Mouse (Mus musculus) kidney, embryonic 14.5 days (tissue): ENCODE results near the gene Ak7. TPM values are rescaled to one million over a fixed set of nuclear protein-coding genes. Genes with fewer than 3 reads are reported as not detected.

Experiments used
- ATAC-seq: fragments of 200-750 bp; cut with Nextera tagmentation; 2 replicates; pipeline ENCODE4 v1.8.0; 2017; ENCODE audit warnings: moderate number of reproducible peaks, mild to moderate bottlenecking, moderate TSS enrichment, moderate library complexity; ENCODE audit not compliant: low FRiP score, low TSS enrichment
- H3K27ac ChIP-seq: fragments of 300-500 bp; sonication (generic); 2 replicates; pipeline ENCODE4 v1.5.1; 2014; ENCODE audit warnings: low read depth, mild to moderate bottlenecking, low read length, moderate library complexity, mixed read lengths
- H3K27me3 ChIP-seq: fragments of 300-500 bp; sonication (generic); 2 replicates; pipeline ENCODE4 v1.6.1; 2014; ENCODE audit warnings: mild to moderate bottlenecking, low read length; ENCODE audit not compliant: control insufficient read depth, insufficient read depth
- H3K36me3 ChIP-seq: fragments of 300-500 bp; sonication (generic); 2 replicates; pipeline ENCODE4 v1.6.1; 2014; ENCODE audit warnings: low read length, mixed read lengths; ENCODE audit not compliant: control insufficient read depth, insufficient read depth
- H3K4me1 ChIP-seq: fragments of 300-500 bp; sonication (generic); 2 replicates; pipeline ENCODE4 v1.6.1; 2014; ENCODE audit warnings: low read length, mixed read lengths; ENCODE audit not compliant: control insufficient read depth, insufficient read depth
- H3K4me2 ChIP-seq: fragments of 300-500 bp; sonication (generic); replicated peaks from 2 replicates; pipeline ENCODE4 v1.6.1; 2014; ENCODE audit warnings: low read depth, mild to moderate bottlenecking, low read length
- H3K4me3 ChIP-seq: fragments of 300-500 bp; sonication (generic); 2 replicates; pipeline ENCODE4 v1.5.1; 2014; ENCODE audit warnings: mild to moderate bottlenecking, low read length
- H3K9ac ChIP-seq: fragments of 300-500 bp; sonication (generic); 2 replicates; pipeline ENCODE4 v1.6.1; 2014; ENCODE audit warnings: low read depth, mild to moderate bottlenecking, low read length, moderate library complexity
- H3K9me3 ChIP-seq: fragments of 300-500 bp; sonication (generic); 2 replicates; pipeline ENCODE4 v1.6.1; 2016; ENCODE audit warnings: low read length; ENCODE audit not compliant: control insufficient read depth
- WGBS: fragments of 180-500 bp; shearing (Covaris S2); extraction: QIAGEN DNeasy Blood & Tissue Kit; methylation state at CpG from one replicate; pipeline ENCODE4 v1.1.7; 2014; 5-methylcytosine and 5-hydroxymethylcytosine counted together
- polyA plus RNA-seq: library from polyadenylated mRNA; unstranded; fragments of >200 nt; fragmentation: Nextera tagmentation; extraction: Ambion mirVana; gene quantifications from 2 replicates; pipeline ENCODE4 v1.2.1, GENCODE M21; 2014

Gene Ak7
- polyA plus RNA-seq, 1 experiment from 2014 or later: not detected

- no peak for ATAC-seq
- Histone ChIP-seq H3K27me3 (no peaks in the 10 kb centered on the region), H3K9ac (no peak overlapping the region), H3K9me3 (no peaks in the 10 kb centered on the region), H3K4me2 (no peak overlapping the region), H3K4me1 (no peaks in the 10 kb centered on the region), H3K36me3 (peaks cover 29% of the 10 kb centered on the region), H3K4me3 (no peak overlapping the region), H3K27ac (no peak overlapping the region)
These were observed 92.2 kb downstream of the Ak7 start for GRCm38 (mm10) chr12:105798001-105798400.

GRCm38 (mm10) chr12:105805790-105806189 is 100.0 kb downstream of the Ak7 start:
- no peak overlapping the region for H3K4me3 ChIP-seq
- no peaks in the 10 kb centered on the region for H3K27me3 ChIP-seq
- no peaks in the 10 kb centered on the region for H3K9me3 ChIP-seq
- no peaks in the 10 kb centered on the region for H3K4me1 ChIP-seq
- no peak overlapping the region for H3K27ac ChIP-seq
- 97% methylated on average over 3 of the region's 3 CpGs for WGBS
- peaks cover 81% of the 10 kb centered on the region for H3K36me3 ChIP-seq
- no peak for ATAC-seq
- no peak overlapping the region for H3K9ac ChIP-seq
- no peak overlapping the region for H3K4me2 ChIP-seq

- peaks cover 80% of the 10 kb centered on the region for H3K36me3 ChIP-seq
- no peak overlapping the region for H3K9ac ChIP-seq
- no peaks in the 10 kb centered on the region for H3K27me3 ChIP-seq
- no peak overlapping the region for H3K4me3 ChIP-seq
- no peaks in the 10 kb centered on the region for H3K4me1 ChIP-seq
- 95% methylated on average over 3 of the region's 3 CpGs for WGBS
- ATAC-seq: no peak
- no peak overlapping the region for H3K4me2 ChIP-seq
- no peaks in the 10 kb centered on the region for H3K9me3 ChIP-seq
- H3K27ac ChIP-seq: no peak overlapping the region
These were observed 100.4 kb downstream of the Ak7 start for GRCm38 (mm10) chr12:105806205-105806604.

GRCm38 (mm10) chr12:105807416-105807815 is 101.6 kb downstream of the Ak7 start:
- H3K9ac ChIP-seq: no peak overlapping the region
- no peak for ATAC-seq
- H3K4me2 ChIP-seq: no peak overlapping the region
- H3K4me3 ChIP-seq: no peak overlapping the region
- H3K27me3 ChIP-seq: no peaks in the 10 kb centered on the region
- H3K9me3 ChIP-seq: no peaks in the 10 kb centered on the region
- H3K36me3 ChIP-seq: peaks cover 86% of the 10 kb centered on the region
- no peaks in the 10 kb centered on the region for H3K4me1 ChIP-seq
- H3K27ac ChIP-seq: no peak overlapping the region
- WGBS: 96% methylated on average over 7 of the region's 7 CpGs

GRCm38 (mm10) chr12:105808945-105809344 is 103.2 kb downstream of the Ak7 start:
- WGBS: 76% methylated on average over 3 of the region's 3 CpGs
- Histone ChIP-seq H3K4me3 (no peak overlapping the region), H3K9me3 (no peaks in the 10 kb centered on the region), H3K4me2 (no peak overlapping the region), H3K4me1 (no peaks in the 10 kb centered on the region), H3K27ac (no peak overlapping the region), H3K27me3 (no peaks in the 10 kb centered on the region), H3K9ac (no peak overlapping the region), H3K36me3 (peaks cover 89% of the 10 kb centered on the region)
- ATAC-seq: no peak

GRCm38 (mm10) chr12:105810608-105811007 is 104.8 kb downstream of the Ak7 start:
- WGBS: 84% methylated on average over 6 of the region's 6 CpGs
- no peak overlapping the region for H3K27ac ChIP-seq
- H3K27me3 ChIP-seq: no peaks in the 10 kb centered on the region

GRCm38 (mm10) chr12:105813957-105814356 is 108.2 kb downstream of the Ak7 start:
- Histone ChIP-seq H3K4me2 (no peak overlapping the region), H3K4me3 (no peak overlapping the region), H3K27ac (no peak overlapping the region), H3K27me3 (no peaks in the 10 kb centered on the region), H3K36me3 (peaks cover 63% of the 10 kb centered on the region), H3K4me1 (no peaks in the 10 kb centered on the region), H3K9me3 (no peaks in the 10 kb centered on the region), H3K9ac (no peak overlapping the region)
- 91% methylated on average over 6 of the region's 6 CpGs for WGBS
- ATAC-seq: no peak

More at GRCm38 (mm10) chr12:105810608-105811007, 104.8 kb downstream of the Ak7 start:
- Histone ChIP-seq H3K36me3 (peaks cover 82% of the 10 kb centered on the region), H3K4me2 (no peak overlapping the region), H3K4me3 (no peak overlapping the region), H3K9ac (no peak overlapping the region), H3K4me1 (no peaks in the 10 kb centered on the region), H3K9me3 (no peaks in the 10 kb centered on the region)
- no peak for ATAC-seq

GRCm38 (mm10) chr12:105823472-105823871 is 117.7 kb downstream of the Ak7 start:
- no peak overlapping the region for H3K4me3 ChIP-seq
- peaks cover 92% of the 10 kb centered on the region for H3K36me3 ChIP-seq
- H3K9ac ChIP-seq: no peak overlapping the region
- H3K4me1 ChIP-seq: no peaks in the 10 kb centered on the region
- no peak overlapping the region for H3K27ac ChIP-seq
- no peak overlapping the region for H3K4me2 ChIP-seq
- no peaks in the 10 kb centered on the region for H3K9me3 ChIP-seq
- H3K27me3 ChIP-seq: no peaks in the 10 kb centered on the region
- WGBS: 89% methylated on average over 4 of the region's 4 CpGs
- ATAC-seq: no peak

- Histone ChIP-seq H3K4me1 (no peaks in the 10 kb centered on the region), H3K27me3 (no peaks in the 10 kb centered on the region), H3K9me3 (no peaks in the 10 kb centered on the region), H3K4me2 (no peak overlapping the region), H3K9ac (no peak overlapping the region), H3K4me3 (no peak overlapping the region), H3K36me3 (peaks cover 95% of the 10 kb centered on the region), H3K27ac (no peak overlapping the region)
- no peak for ATAC-seq
- 89% methylated on average over 8 of the region's 8 CpGs for WGBS
These were observed 119.0 kb downstream of the Ak7 start for GRCm38 (mm10) chr12:105824743-105825142.

GRCm38 (mm10) chr12:105825266-105825665 is 119.5 kb downstream of the Ak7 start:
- WGBS: 97% methylated on average over 4 of the region's 4 CpGs

More at GRCm38 (mm10) chr12:105825266-105825665, 119.5 kb downstream of the Ak7 start:
- Histone ChIP-seq H3K36me3 (peaks cover 94% of the 10 kb centered on the region), H3K9ac (no peak overlapping the region), H3K4me2 (no peak overlapping the region), H3K4me3 (no peak overlapping the region), H3K9me3 (no peaks in the 10 kb centered on the region), H3K27me3 (no peaks in the 10 kb centered on the region), H3K27ac (no peak overlapping the region), H3K4me1 (no peaks in the 10 kb centered on the region)
- ATAC-seq: no peak
